In the genomic region with DNA sequence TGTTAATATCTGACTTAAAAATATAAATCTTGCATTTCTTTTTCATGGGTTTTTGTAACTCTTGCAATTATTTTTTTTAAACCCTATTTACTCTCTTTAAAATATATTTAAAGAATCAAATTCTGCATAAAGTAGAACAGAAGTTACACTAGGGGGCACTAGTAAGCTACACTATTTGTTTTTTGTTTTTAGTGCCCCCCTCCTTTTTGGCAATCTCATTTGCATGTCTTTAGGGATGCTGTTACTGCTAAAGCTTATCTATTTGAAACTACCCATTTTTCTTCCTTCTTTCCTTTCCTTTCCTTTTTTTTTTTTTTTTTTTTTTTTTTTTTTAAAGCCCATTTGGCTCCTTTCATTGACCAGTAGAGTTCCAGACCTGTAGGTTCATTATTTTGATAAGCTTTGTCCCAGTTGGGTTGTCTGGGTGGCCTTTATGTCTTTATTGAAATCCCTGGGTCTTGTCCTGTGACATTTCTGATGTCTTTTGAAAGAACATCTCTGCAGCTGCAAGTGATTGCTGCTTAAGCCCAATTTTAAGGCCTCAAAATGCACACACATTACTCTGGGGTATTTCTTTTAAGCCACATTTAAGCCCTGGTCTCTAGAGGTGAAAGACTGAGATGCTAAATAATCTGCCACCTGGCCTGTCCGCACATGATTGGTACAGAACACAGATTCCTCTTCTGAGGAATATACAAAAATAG, we compare ENCODE assay signal across 12 mouse cellular contexts.
DNase-seq lines count a peak whose midpoint lies in the region; ATAC-seq and TF ChIP-seq lines count a peak whose summit lies in the region.
"Had no signal": no experiment of that assay in that cellular context is flagged by ENCODE, and none has a peak within 500 bp of the region (broad histone marks: within the 10 kb centered on the region; RNA-seq: fewer than 3 reads in every experiment).

No protein-coding gene starts in this region.

- no peak overlapping the region for H3K9ac ChIP-seq in hindbrain, embryonic 11.5 days (ENCODE audit: low read depth, low read length)
- H3K9ac ChIP-seq in hindbrain, embryonic 15.5 days: no peak overlapping the region
- H3K9ac ChIP-seq: liver, embryonic 12.5 days had no signal

- WGBS in hindbrain, embryonic 11.5 days: 33% methylated on average over 1 of the region's 1 CpGs
- WGBS in hindbrain, embryonic 10.5 days: 42% methylated on average over 1 of the region's 1 CpGs
- WGBS in hindbrain, embryonic 15.5 days: 23% methylated on average over 1 of the region's 1 CpGs

- no peaks in the 10 kb centered on the region for H3K36me3 ChIP-seq in hindbrain, embryonic 11.5 days (ENCODE audit: control insufficient read depth, insufficient read depth, low read length)
- H3K36me3 ChIP-seq in hindbrain, embryonic 10.5 days: no peaks in the 10 kb centered on the region
- no peaks in the 10 kb centered on the region for H3K36me3 ChIP-seq in hindbrain, embryonic 15.5 days
- H3K36me3 ChIP-seq: liver, embryonic 12.5 days had no signal

- no peaks in the 10 kb centered on the region for H3K4me1 ChIP-seq in hindbrain, embryonic 11.5 days (replicated peaks; ENCODE audit: control insufficient read depth, insufficient read depth, low read length)
- peaks cover 12% of the 10 kb centered on the region; the same call in 1 of the 2 replicates for H3K4me1 ChIP-seq in hindbrain, embryonic 10.5 days (replicated peaks)
- H3K4me1 ChIP-seq in hindbrain, embryonic 15.5 days (replicated peaks): peaks cover 8% of the 10 kb centered on the region; the same call in 1 of the 2 replicates
- H3K4me1 ChIP-seq: liver, embryonic 12.5 days had no signal

- no peaks in the 10 kb centered on the region for H3K27me3 ChIP-seq in hindbrain, embryonic 11.5 days (ENCODE audit: control insufficient read depth, insufficient read depth, low read length)
- H3K27me3 ChIP-seq in hindbrain, embryonic 10.5 days (ENCODE audit: insufficient read depth, poor library complexity, severe bottlenecking): no peaks in the 10 kb centered on the region
- H3K27me3 ChIP-seq in hindbrain, embryonic 15.5 days: no peaks in the 10 kb centered on the region
- H3K27me3 ChIP-seq: liver, embryonic 12.5 days had no signal

- TF ChIP-seq POLR2A in brain, embryonic 14.5 days (IDR thresholded peaks at IDR 0.05; ENCODE audit: borderline replicate concordance, extremely low read depth, insufficient read depth, insufficient read length, poor library complexity, severe bottlenecking): no peak

- H3K9me3 ChIP-seq in hindbrain, embryonic 11.5 days (ENCODE audit: control insufficient read depth, low read length): no peaks in the 10 kb centered on the region
- H3K9me3 ChIP-seq in hindbrain, embryonic 10.5 days: no peaks in the 10 kb centered on the region
- no peaks in the 10 kb centered on the region for H3K9me3 ChIP-seq in hindbrain, embryonic 15.5 days
- H3K9me3 ChIP-seq: liver, embryonic 12.5 days had no signal

- peak; percentile 53 for DNase-seq in hindbrain, embryonic 11.5 days (ENCODE audit: low spot score)
- DNase-seq in hindbrain, embryonic 10.5 days (ENCODE audit: low spot score): no peak
- DNase-seq in brain, embryonic 14.5 days (ENCODE audit: low read depth): peak; percentile 93
- DNase-seq in retina, embryonic 14.5 days (ENCODE audit: low spot score): peak; percentile 84
- DNase-seq in adrenal gland, adult 18-20 months (ENCODE audit: low spot score in 2 of 2): no peak
- DNase-seq in gastrocnemius, adult 18-20 months (ENCODE audit: low spot score): no peak
- DNase-seq: adrenal gland, postnatal 25 days; gastrocnemius, postnatal 10 days; heart, postnatal 36 days had no signal

- no peak overlapping the region for H3K4me3 ChIP-seq in hindbrain, embryonic 11.5 days (ENCODE audit: low read depth, low read length)
- H3K4me3 ChIP-seq in hindbrain, embryonic 10.5 days: no peak overlapping the region
- no peak overlapping the region for H3K4me3 ChIP-seq in hindbrain, embryonic 15.5 days
- H3K4me3 ChIP-seq: liver, embryonic 12.5 days had no signal

- TF ChIP-seq CTCF in brain, embryonic 14.5 days (IDR thresholded peaks at IDR 0.05; ENCODE audit: borderline replicate concordance, extremely low read depth, insufficient read depth, insufficient read length): no peak

- ATAC-seq in hindbrain, embryonic 11.5 days (ENCODE audit: low FRiP score): peak; percentile 77
- peak; percentile 68; the same call in 1 of the 2 replicates for ATAC-seq in hindbrain, embryonic 15.5 days (ENCODE audit: low FRiP score, low read depth)
- ATAC-seq in inflammation-experienced regulatory T-cells, adult 6 months: no peak
- ATAC-seq: liver, embryonic 12.5 days had no signal

- no peak overlapping the region for H3K27ac ChIP-seq in hindbrain, embryonic 11.5 days (ENCODE audit: low read depth, low read length)
- no peak overlapping the region for H3K27ac ChIP-seq in hindbrain, embryonic 10.5 days
- peak overlapping the region; percentile 79 for H3K27ac ChIP-seq in hindbrain, embryonic 15.5 days (replicated peaks)
- H3K27ac ChIP-seq: liver, embryonic 12.5 days had no signal

- H3K4me2 ChIP-seq in hindbrain, embryonic 11.5 days (replicated peaks; ENCODE audit: low read depth, low read length): no peak overlapping the region
- H3K4me2 ChIP-seq in hindbrain, embryonic 15.5 days: no peak overlapping the region
- H3K4me2 ChIP-seq: liver, embryonic 12.5 days had no signal

Comparison
In these comparisons a context has a peak if more than half of its experiments do, and no peak if none do; other contexts are left out.
1. DNase-seq: peak in hindbrain, embryonic 11.5 days (single experiment), brain, embryonic 14.5 days (single experiment) and retina, embryonic 14.5 days (single experiment); none in hindbrain, embryonic 10.5 days (single experiment), adrenal gland, adult 18-20 months (0 of 2) and gastrocnemius, adult 18-20 months (single experiment).